Mouse (Mus musculus): Measurements from ENCODE around the gene Igf2bp1. TPM values are rescaled to one million over a fixed set of nuclear protein-coding genes. Genes with fewer than 3 reads are reported as not detected.
A peak's percentile ranks its signal among the peaks of the same experiment; 100 is the strongest.

Igf2bp1 gene
- polyA plus RNA-seq, 1 experiment from 2014 or later: 92.9 TPM

DNA sequence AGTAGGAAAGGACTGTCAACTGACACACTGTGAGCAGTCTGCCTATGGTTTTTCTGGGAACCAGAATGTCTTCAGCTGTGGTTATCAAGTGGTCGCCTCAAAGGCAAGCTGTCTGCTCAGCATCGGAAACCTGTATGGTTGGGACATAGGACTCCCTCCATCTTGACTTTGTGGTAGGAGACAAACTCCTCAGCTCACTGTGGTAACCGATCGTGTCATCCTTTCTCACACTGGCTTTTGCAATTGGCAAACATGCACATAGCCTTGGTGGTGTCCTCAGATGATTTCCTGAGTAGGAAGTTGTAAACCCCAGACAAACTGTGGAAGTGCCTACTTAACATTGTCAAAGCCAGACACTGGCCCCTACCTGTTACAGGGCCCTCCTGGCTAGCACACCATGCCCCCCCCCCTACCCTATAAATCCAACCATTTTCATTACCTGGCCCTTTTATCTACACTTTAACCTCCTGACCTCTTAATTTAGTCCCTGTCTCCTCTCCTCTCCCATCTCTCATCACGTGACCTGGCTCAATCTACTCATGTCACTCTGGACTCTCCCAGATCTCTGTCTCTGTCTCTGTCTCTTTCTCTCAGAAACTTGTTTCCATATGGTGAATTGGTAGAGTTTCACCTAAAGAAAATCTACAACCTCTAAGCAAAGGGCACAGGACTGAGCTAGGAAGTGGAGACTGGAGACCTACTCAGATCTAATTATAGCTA is 97.8 kb downstream of the Igf2bp1 start:
- H3K4me2 ChIP-seq: no peak overlapping the region
- DNase-seq (ENCODE audit: low spot score, missing footprints) (no peak), ATAC-seq (ENCODE audit: low FRiP score) (no peak)
- 87% methylated on average over 5 of the region's 5 CpGs for WGBS
- no peak overlapping the region for H3K9ac ChIP-seq (ENCODE audit: low read length)
- no peak overlapping the region for H3K4me3 ChIP-seq (ENCODE audit: low read depth, low read length)
- no peak overlapping the region for H3K27ac ChIP-seq (ENCODE audit: low read depth, low read length)
- H3K9me3 ChIP-seq (ENCODE audit: control insufficient read depth, low read length): no peaks in the 10 kb centered on the region
- no peaks in the 10 kb centered on the region for H3K36me3 ChIP-seq (ENCODE audit: control insufficient read depth, insufficient read depth, low read length)
- H3K27me3 ChIP-seq (ENCODE audit: control insufficient read depth, insufficient read depth, low read length): peaks cover 16% of the 10 kb centered on the region
- H3K4me1 ChIP-seq (ENCODE audit: control insufficient read depth, insufficient read depth, low read length): no peaks in the 10 kb centered on the region

Small RNAs within 50 kb of the gene (microRNA-seq; reads per million reads assigned to microRNA genes)
- gene Mir3063: 2.1 reads per million, percentile 4 among the genes with 10 or more reads in this experiment

Other genes with a start within 250 kb of the Igf2bp1 start
- gene Phospho1, start 181.4 kb downstream of the Igf2bp1 start, polyA plus RNA-seq (2014; fragmentation: Nextera tagmentation; extraction: Ambion mirVana): not detected in 2 replicates
- gene Gngt2, start 168.7 kb downstream of the Igf2bp1 start, polyA plus RNA-seq (2014; fragmentation: Nextera tagmentation; extraction: Ambion mirVana): 4.9 and 5.6 TPM in 2 replicates
- gene Abi3, start 163.5 kb downstream of the Igf2bp1 start, polyA plus RNA-seq (2014; fragmentation: Nextera tagmentation; extraction: Ambion mirVana): 1.2 and 2.1 TPM in 2 replicates
- 0.08 TPM in 1 of 2 replicates, not detected in the other for gene B4galnt2, start 91.0 kb downstream of the Igf2bp1 start, polyA plus RNA-seq (2014; fragmentation: Nextera tagmentation; extraction: Ambion mirVana)
- not detected in 2 replicates for gene Gip, start 18.6 kb upstream of the Igf2bp1 start, polyA plus RNA-seq (2014; fragmentation: Nextera tagmentation; extraction: Ambion mirVana)
- 36.7 and 43.0 TPM in 2 replicates for gene Snf8, start 28.9 kb upstream of the Igf2bp1 start, polyA plus RNA-seq (2014; fragmentation: Nextera tagmentation; extraction: Ambion mirVana)
- 21.5 and 22.3 TPM in 2 replicates for gene Ube2z, start 59.4 kb upstream of the Igf2bp1 start, polyA plus RNA-seq (2014; fragmentation: Nextera tagmentation; extraction: Ambion mirVana)
- gene Atp5g1, start 69.7 kb upstream of the Igf2bp1 start, polyA plus RNA-seq (2014; fragmentation: Nextera tagmentation; extraction: Ambion mirVana): 405 and 437 TPM in 2 replicates
- gene Calcoco2, start 106.0 kb upstream of the Igf2bp1 start, polyA plus RNA-seq (2014; fragmentation: Nextera tagmentation; extraction: Ambion mirVana): not detected in 2 replicates
- not detected in 2 replicates for gene Ttll6, start 127.8 kb upstream of the Igf2bp1 start, polyA plus RNA-seq (2014; fragmentation: Nextera tagmentation; extraction: Ambion mirVana)
- gene Hoxb13, start 188.4 kb upstream of the Igf2bp1 start, polyA plus RNA-seq (2014; fragmentation: Nextera tagmentation; extraction: Ambion mirVana): not detected in 2 replicates